Mouse (Mus musculus) bone marrow, adult 2 months (tissue): Measurements from ENCODE around the gene Fam189a1.

Source experiments
- CTCF ChIP-seq: fragments of 200-500 bp; IDR thresholded peaks from 2 replicates; pipeline ENCODE4 v1.5.1; 2011; ENCODE audit warnings: low read length, control low read depth; ENCODE audit not compliant: control insufficient read depth, insufficient read depth
- POLR2A ChIP-seq: fragments of 200-500 bp; IDR thresholded peaks from 2 replicates; pipeline ENCODE4 v1.6.1; 2011; ENCODE audit warnings: low read depth, mild to moderate bottlenecking, control low read depth, low read length, borderline replicate concordance; ENCODE audit not compliant: control insufficient read depth

DNA sequence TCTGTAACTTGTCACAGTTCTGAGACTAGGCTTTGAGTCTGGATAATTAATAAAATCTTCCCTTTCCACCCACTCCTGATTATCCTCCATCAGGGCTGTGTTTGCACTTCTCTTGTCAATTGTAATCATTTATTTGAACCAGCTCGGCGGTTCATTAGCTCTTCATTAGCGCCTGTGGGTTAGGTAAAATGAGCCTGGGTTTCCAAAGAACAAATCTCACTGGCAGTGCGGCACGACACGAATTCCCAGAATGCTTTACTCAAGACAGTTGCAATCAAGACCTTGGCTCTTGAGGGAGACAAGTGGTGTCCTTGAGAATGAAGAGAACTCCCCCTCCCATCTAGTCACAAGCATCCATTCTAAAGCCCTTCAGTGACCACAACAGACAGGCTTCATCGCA is 124.6 kb downstream of the Fam189a1 start:
- TF ChIP-seq CTCF (no peak), POLR2A (no peak)
